Mouse (Mus musculus) forebrain, embryonic 11.5 days (tissue): ENCODE data around the gene Zmynd11. TPM values are rescaled to one million over a fixed set of nuclear protein-coding genes. Genes with fewer than 3 reads are reported as not detected.

ENCODE experiments used
- ATAC-seq: fragments of 200-750 bp; cut with Nextera tagmentation; replicated peaks from 2 replicates; pipeline ENCODE4 v1.8.0; 2017; ENCODE audit warnings: moderate TSS enrichment; ENCODE audit not compliant: low FRiP score
- DNase-seq: peaks from one replicate; pipeline ENCODE4 v3.0.0-alpha.2; 2017; ENCODE audit warnings: low spot score
- H3K27ac ChIP-seq: fragments of 300-500 bp; sonication (generic); 2 replicates; pipeline ENCODE4 v1.5.1; 2014; ENCODE audit warnings: low read depth, low read length
- H3K27me3 ChIP-seq: fragments of 300-500 bp; sonication (generic); 2 replicates; pipeline ENCODE4 v1.6.1; 2014; ENCODE audit warnings: mild to moderate bottlenecking, low read length, mixed read lengths; ENCODE audit not compliant: control insufficient read depth, insufficient read depth
- H3K36me3 ChIP-seq: fragments of 300-500 bp; sonication (generic); 2 replicates; pipeline ENCODE4 v1.6.1; 2014; ENCODE audit warnings: mild to moderate bottlenecking, low read length, moderate library complexity, mixed read lengths; ENCODE audit not compliant: control insufficient read depth, insufficient read depth
- H3K4me1 ChIP-seq: fragments of 300-500 bp; sonication (generic); replicated peaks from 2 replicates; pipeline ENCODE4 v1.6.1; 2014; ENCODE audit warnings: low read length, mixed read lengths; ENCODE audit not compliant: control insufficient read depth, insufficient read depth
- H3K4me2 ChIP-seq: fragments of 300-500 bp; sonication (generic); 2 replicates; pipeline ENCODE4 v1.6.1; 2014; ENCODE audit warnings: low read depth, mild to moderate bottlenecking, low read length, moderate library complexity, mixed read lengths; ENCODE audit not compliant: severe bottlenecking
- H3K4me3 ChIP-seq: fragments of 300-500 bp; sonication (generic); 2 replicates; pipeline ENCODE4 v1.5.1; 2014; ENCODE audit warnings: low read depth, low read length
- H3K9ac ChIP-seq: fragments of 300-500 bp; sonication (generic); 2 replicates; pipeline ENCODE4 v1.6.1; 2014; ENCODE audit warnings: low read length
- H3K9me3 ChIP-seq: fragments of 300-500 bp; sonication (generic); 2 replicates; pipeline ENCODE4 v1.6.1; 2016; ENCODE audit warnings: low read length, mixed read lengths; ENCODE audit not compliant: control insufficient read depth
- WGBS: fragments of 180-500 bp; shearing (Covaris S2); extraction: QIAGEN DNeasy Blood & Tissue Kit; methylation state at CpG from one replicate; pipeline ENCODE4 v1.1.7; 2014; 5-methylcytosine and 5-hydroxymethylcytosine counted together
- polyA plus RNA-seq: library from polyadenylated mRNA; unstranded; fragments of >200 nt; fragmentation: Nextera tagmentation; extraction: Ambion mirVana; gene quantifications from 2 replicates; pipeline ENCODE4 v1.2.1, GENCODE M21; 2014

Gene Zmynd11
- polyA plus RNA-seq, 1 experiment from 2014 or later, result 138 TPM

GRCm38 (mm10) chr13:9686765-9687164 is 78.4 kb downstream of the Zmynd11 start:
- Histone ChIP-seq H3K9ac (no peak overlapping the region), H3K27ac (no peak overlapping the region), H3K4me1 (no peaks in the 10 kb centered on the region), H3K36me3 (peaks cover 25% of the 10 kb centered on the region), H3K27me3 (no peaks in the 10 kb centered on the region), H3K4me2 (no peak overlapping the region), H3K9me3 (no peaks in the 10 kb centered on the region), H3K4me3 (no peak overlapping the region)
- DNase-seq (no peak), ATAC-seq (no peak)
- WGBS, result 90% methylated on average over 11 of the region's 11 CpGs

- Histone ChIP-seq H3K4me1 (no peaks in the 10 kb centered on the region), H3K9ac (no peak overlapping the region), H3K36me3 (peaks cover 25% of the 10 kb centered on the region), H3K4me2 (no peak overlapping the region), H3K27ac (no peak overlapping the region), H3K27me3 (no peaks in the 10 kb centered on the region), H3K9me3 (no peaks in the 10 kb centered on the region), H3K4me3 (no peak overlapping the region)
- no peak for DNase-seq
- ATAC-seq, result no peak
- 97% methylated on average over 7 of the region's 7 CpGs for WGBS
Measured at GRCm38 (mm10) chr13:9686261-9686660, 78.9 kb downstream of the Zmynd11 start.

DNA sequence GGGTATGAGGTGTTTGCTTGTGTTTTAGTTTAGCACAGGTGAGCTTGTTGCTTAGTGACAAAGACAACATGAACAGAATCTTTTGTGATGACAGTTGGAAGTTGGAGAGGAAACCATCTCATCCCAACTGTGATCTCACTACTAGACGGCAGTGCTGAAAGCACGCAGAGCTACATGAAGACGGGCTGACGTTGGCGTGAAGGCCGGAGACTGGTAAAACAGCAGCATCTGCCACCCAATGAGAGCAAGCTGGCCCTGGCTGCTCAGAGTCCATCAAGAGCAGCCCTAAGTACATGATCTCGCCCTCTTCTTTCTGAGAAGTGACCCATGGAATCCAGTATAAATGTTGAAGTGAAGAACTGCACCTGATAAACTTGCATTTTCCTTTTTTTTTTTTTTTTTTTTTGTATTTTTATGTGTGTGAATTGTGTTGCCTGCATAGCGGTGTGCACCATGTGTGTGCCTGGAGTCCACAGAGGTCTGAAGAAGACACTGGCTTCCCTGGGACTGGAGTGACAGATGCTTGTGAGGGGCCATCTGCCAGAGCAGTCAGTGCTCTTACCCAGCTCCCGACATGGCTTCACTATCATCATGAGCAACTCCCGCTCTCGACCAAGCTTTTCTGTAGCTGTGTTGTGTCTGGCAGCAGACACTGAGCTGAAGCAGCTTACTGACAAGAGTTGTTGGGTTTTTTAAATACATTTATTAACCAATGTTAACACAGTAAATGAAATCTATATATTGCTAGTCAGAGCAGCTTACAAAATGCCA is 80.8 kb downstream of the Zmynd11 start:
- Histone ChIP-seq H3K4me2 (no peak overlapping the region), H3K36me3 (peaks cover 18% of the 10 kb centered on the region), H3K4me3 (no peak overlapping the region), H3K4me1 (no peaks in the 10 kb centered on the region), H3K9me3 (no peaks in the 10 kb centered on the region), H3K9ac (no peak overlapping the region), H3K27ac (no peak overlapping the region), H3K27me3 (no peaks in the 10 kb centered on the region)
- WGBS, result 96% methylated on average over 11 of the region's 11 CpGs
- DNase-seq, result no peak
- ATAC-seq, result no peak

DNA sequence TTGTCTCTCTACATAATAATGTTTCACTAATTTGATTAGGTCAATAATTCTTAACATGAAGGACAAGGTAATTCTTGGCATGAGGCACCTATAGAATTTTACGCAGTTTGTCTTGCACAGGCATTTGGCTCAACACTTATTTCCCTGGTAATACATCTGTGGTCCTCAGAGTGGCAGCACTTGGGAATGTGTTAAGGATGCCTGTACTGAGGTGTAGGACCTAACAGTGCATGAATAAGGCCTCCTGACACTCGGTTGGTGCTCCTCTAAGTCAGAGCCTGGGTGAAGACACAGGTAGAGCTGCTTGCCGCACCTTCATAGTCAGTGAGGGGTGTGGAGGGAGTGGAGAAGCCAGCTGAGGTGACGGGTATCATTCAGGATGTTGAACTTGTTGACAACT is 81.8 kb downstream of the Zmynd11 start:
- H3K4me2 ChIP-seq, result no peak overlapping the region
- no peaks in the 10 kb centered on the region for H3K4me1 ChIP-seq
- 96% methylated on average over 4 of the region's 4 CpGs for WGBS
- no peaks in the 10 kb centered on the region for H3K27me3 ChIP-seq
- ATAC-seq (no peak), DNase-seq (no peak)
- no peak overlapping the region for H3K9ac ChIP-seq
- H3K4me3 ChIP-seq, result no peak overlapping the region
- H3K9me3 ChIP-seq, result no peaks in the 10 kb centered on the region
- H3K36me3 ChIP-seq, result peaks cover 12% of the 10 kb centered on the region
- no peak overlapping the region for H3K27ac ChIP-seq

DNA sequence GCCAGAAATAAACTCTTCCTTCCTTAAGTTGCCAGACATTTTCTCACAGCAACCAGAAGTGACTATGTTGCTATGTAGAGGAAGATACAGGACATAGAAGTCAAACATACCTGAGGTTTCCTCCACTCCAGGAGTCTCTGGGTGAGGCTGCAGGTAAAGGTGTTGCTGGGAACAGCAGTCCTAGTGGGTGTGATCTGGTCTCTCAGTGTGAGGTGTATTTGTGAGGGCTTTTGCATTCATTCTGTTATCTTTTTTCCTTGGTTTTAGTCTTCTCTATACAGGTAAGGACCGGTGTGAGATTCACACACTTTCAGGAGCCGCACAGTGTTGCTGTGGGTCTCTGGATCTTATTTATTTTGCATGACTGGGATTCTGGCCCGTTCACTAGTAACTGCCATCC is 83.6 kb downstream of the Zmynd11 start:
- no peak overlapping the region for H3K9ac ChIP-seq
- H3K4me1 ChIP-seq, result no peaks in the 10 kb centered on the region
- H3K27me3 ChIP-seq, result no peaks in the 10 kb centered on the region
- WGBS, result 99% methylated on average over 3 of the region's 3 CpGs
- H3K4me3 ChIP-seq, result no peak overlapping the region
- no peak overlapping the region for H3K4me2 ChIP-seq
- H3K27ac ChIP-seq, result no peak overlapping the region
- DNase-seq (no peak), ATAC-seq (0 out of 2 replicates have a peak, but pooled peaks have one; percentile 26)
- H3K9me3 ChIP-seq, result no peaks in the 10 kb centered on the region
- peaks cover 4% of the 10 kb centered on the region; the same call in 1 of the 2 replicates for H3K36me3 ChIP-seq

- Histone ChIP-seq H3K4me3 (no peak overlapping the region), H3K27ac (no peak overlapping the region), H3K4me2 (no peak overlapping the region), H3K27me3 (no peaks in the 10 kb centered on the region), H3K4me1 (no peaks in the 10 kb centered on the region), H3K9me3 (no peaks in the 10 kb centered on the region), H3K9ac (no peak overlapping the region), H3K36me3 (no peaks in the 10 kb centered on the region)
- ATAC-seq (no peak), DNase-seq (no peak)
- 100% methylated on average over 1 of the region's 1 CpGs for WGBS
Measured at GRCm38 (mm10) chr13:9674126-9674525, 91.0 kb downstream of the Zmynd11 start.

DNA sequence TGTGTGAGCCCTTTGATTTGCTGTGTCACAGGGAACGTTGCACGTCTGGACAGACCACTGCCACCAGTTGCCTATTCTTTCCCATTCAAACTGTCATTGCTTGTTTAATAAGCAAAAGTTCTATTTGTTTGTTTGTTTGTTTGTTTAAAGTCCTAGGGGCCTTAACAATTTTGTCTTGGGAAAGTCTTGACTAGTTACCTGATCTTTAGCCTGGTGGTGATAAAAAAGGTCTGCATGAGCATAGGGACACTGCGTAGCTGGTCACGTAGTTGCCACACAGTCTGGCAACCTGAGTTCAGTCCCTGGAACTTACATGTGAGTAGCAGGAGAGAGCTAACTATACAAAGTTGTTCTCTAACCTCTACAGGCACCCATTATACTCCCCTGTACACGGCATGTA is 95.9 kb downstream of the Zmynd11 start:
- DNase-seq, result no peak
- Histone ChIP-seq H3K4me3 (no peak overlapping the region), H3K27me3 (no peaks in the 10 kb centered on the region), H3K36me3 (no peaks in the 10 kb centered on the region), H3K9ac (no peak overlapping the region), H3K27ac (no peak overlapping the region), H3K9me3 (no peaks in the 10 kb centered on the region), H3K4me1 (no peaks in the 10 kb centered on the region), H3K4me2 (no peak overlapping the region)
- no peak for ATAC-seq
- WGBS, result 89% methylated on average over 5 of the region's 5 CpGs

DNA sequence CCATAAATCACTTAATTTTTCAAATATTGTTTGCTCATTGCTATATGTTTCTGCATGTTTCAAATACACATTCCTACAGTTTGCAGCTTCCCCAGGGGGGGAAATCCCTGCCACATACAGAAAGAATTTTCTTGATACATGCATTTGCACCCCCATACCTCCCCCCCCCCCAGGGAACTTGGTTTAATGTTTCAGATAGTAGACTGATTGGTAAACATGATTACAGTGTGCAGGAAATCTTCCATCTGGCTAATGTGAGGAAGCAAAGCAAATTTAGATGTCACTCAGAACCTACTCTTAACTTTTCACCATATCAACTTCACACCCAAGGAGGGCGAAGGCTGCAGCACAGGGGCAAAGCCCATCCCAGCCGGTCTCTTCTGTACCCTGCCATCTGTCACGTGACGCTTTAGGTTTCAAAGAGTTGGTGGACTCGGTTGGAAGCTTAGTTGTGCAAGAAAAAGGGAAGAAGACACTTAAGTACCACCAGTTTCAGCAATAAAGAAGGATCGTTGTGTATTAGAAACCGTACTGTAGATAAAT is 97.1 kb downstream of the Zmynd11 start:
- Histone ChIP-seq H3K27me3 (no peaks in the 10 kb centered on the region), H3K9me3 (no peaks in the 10 kb centered on the region), H3K36me3 (no peaks in the 10 kb centered on the region), H3K27ac (no peak overlapping the region), H3K4me1 (no peaks in the 10 kb centered on the region), H3K9ac (no peak overlapping the region), H3K4me3 (no peak overlapping the region), H3K4me2 (no peak overlapping the region)
- WGBS, result 87% methylated on average over 7 of the region's 7 CpGs
- no peak for DNase-seq
- ATAC-seq, result no peak

DNA sequence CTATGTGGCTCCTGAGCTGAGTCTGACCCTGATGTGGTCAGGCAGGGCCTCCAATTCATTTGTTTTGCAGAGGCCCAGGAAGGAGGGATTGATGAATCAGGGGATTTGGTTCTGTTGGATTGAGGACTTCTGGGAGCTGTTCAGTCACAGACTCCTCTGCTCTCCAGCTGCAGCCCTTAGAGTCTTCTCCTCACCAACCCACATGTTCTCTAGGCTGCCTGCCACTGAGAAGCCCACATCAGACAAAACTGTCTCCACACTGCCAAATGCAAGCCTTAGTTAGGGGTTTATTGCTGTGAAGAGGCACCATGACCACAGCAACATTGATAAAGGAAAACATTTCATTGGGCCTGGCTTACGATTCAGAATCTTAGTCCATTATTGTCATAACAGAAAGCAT is 101.5 kb downstream of the Zmynd11 start:
- H3K4me1 ChIP-seq, result no peaks in the 10 kb centered on the region
- H3K4me2 ChIP-seq, result no peak overlapping the region
- no peak overlapping the region for H3K4me3 ChIP-seq
- no peak overlapping the region for H3K9ac ChIP-seq
- no peak for DNase-seq
- no peaks in the 10 kb centered on the region for H3K9me3 ChIP-seq
- H3K27me3 ChIP-seq, result no peaks in the 10 kb centered on the region
- H3K27ac ChIP-seq, result no peak overlapping the region
- WGBS, result 87% methylated on average over 1 of the region's 1 CpGs
- ATAC-seq, result no peak
- no peaks in the 10 kb centered on the region; the same call in 1 of the 2 replicates for H3K36me3 ChIP-seq
